Mouse (Mus musculus) adrenal gland, postnatal 36 days (tissue): ENCODE data around the gene Nptx1. TPM values are rescaled to one million over a fixed set of nuclear protein-coding genes. Genes with fewer than 3 reads are reported as not detected.

Experiments used
- DNase-seq, 2 experiments: peaks; one replicate each; pipeline ENCODE4 v3.0.0; 2021; ENCODE audit warnings: mixed read lengths in 1 of 2
- total RNA-seq, 2 experiments: library from RNA; stranded (reverse); gene quantifications; 2 replicates each; pipeline ENCODE4 v1.2.3; 2021

The Nptx1 gene
- total RNA-seq, 2 experiments from 2014 or later = 2.1 to 8.3 TPM

DNA sequence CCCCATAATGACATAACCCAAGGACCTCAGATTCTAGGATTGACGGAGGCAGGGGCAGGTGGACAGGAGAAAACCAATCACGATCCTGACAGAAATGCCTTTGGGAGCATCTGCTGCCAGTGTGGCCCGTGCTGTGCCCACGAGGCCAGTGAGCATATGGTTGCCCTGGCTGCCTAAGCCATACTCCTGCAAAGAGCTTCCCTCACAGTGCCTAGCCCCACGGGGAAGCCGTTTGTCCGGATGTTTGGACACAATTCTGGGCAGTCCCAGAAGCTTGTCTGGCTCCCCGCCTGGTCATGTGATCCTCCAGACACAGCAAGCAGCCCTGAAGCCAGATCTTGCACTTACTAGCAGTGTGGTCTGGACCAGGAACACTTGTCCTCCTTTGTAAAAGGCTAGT, 24.8 kb downstream of the Nptx1 start:
- DNase-seq = peak; percentile 21 to 51

DNA sequence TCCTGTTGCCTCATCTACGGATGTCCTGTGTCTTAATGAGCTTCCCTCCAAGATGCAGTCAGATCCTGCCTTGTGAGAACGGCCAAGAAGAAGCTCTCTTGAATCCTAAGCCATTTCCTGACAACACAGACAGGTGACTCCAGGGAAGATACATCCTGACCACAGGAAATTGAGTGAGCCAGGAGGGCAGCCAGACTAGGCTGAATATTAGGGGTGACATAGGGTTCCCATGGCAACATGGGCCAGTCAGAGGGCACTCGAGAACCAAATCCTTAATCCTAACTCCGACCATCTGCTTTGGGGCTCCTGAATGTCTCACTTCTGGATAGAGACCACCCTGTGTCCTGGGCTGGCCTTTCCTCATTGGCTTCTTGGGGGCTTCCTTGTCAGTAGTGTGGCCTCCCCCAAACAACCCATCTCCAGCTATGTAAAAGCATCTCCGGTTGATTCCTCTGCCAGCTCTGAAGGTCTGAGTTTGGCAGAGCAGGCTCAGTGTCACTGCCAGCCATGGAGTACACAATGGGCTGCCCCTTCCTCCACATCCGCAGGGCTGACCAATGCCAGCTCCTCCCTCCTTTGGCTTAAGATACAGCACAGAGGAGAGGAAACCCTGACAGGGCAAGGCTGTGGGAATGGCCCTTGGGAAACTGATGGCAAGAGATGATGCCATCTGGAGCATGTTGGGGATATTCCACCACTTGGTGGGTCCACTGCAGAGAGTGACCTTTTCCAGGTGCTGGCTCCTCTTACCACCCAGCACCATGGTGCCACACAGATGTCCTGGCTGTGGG, 25.4 kb downstream of the Nptx1 start:
- DNase-seq = no peak

- DNase-seq = no peak
These were observed 26.9 kb downstream of the Nptx1 start for GRCm38 (mm10) chr11:119520713-119521063.

- no peak for DNase-seq
These were observed 27.4 kb downstream of the Nptx1 start for GRCm38 (mm10) chr11:119520005-119520712.

GRCm38 (mm10) chr11:119519387-119519786, 28.2 kb downstream of the Nptx1 start:
- DNase-seq = no peak

DNA sequence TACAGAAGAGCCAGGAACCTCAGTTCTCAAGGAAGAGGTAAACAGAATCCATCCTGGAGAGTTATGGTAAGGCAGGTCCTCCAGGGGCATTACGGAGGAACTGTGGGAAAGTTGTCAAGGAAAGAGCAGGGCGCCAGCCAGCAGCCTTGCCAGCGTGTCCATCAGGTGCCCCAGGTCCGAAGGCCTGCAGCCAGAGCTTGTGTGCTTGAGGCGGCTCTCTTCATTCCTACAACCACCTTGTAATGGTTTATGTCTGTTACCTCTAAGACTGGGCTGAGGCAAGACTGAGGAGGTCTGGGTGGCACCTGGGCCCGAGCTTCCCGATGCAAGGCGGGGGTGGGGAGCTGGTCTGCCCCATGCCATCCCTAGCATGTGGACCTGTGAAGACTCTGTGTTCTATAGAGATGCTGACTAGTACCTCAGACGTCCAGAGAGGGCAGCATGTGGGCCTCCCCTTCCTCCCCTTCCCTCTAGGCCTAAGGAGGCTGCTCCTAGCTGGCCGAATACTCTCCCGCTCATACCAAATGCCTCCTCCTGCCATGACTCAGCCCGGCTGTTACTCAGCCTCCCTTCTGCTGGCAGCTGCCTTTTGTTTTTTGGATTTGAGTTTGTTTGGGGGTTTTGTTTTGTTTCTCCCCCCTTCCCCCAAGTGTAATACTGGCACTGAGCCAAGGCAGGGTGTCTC, 30.7 kb downstream of the Nptx1 start:
- DNase-seq = peak; percentile 55 to 63

- no peak for DNase-seq
These were observed 31.5 kb downstream of the Nptx1 start for GRCm38 (mm10) chr11:119515823-119516676.

DNA sequence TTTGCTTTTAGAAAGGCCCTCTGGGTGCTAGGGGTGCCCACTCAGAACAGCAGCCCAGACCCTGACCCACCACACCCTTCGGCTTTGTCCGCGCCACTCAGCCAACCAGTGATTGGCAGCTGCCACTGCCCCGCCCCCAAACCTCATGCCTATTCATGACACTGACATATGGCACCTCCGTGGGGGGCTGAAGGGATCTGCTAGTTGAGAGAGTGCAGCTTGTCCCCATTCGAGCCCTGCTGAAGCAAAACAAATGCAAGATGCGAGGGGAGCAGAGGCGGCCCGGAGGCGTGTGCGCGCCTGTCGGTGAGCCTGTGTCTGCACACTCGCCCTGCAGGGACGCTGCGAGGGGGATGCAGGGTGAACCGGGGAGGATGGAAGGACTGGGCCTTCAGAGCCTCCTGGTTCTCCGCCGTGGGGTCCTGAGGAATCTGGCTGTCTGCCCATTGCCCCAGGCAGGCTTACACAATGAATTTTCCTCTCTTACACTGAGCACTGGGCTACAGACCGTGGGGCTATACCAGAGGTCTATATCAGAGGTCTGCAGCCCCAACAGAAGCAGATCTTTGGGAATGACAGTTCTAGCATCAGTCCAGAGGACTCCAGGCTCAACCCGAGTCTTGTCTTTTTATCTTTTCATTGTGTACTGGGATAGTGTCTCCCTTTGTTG, 32.5 kb downstream of the Nptx1 start:
- no peak for DNase-seq

DNA sequence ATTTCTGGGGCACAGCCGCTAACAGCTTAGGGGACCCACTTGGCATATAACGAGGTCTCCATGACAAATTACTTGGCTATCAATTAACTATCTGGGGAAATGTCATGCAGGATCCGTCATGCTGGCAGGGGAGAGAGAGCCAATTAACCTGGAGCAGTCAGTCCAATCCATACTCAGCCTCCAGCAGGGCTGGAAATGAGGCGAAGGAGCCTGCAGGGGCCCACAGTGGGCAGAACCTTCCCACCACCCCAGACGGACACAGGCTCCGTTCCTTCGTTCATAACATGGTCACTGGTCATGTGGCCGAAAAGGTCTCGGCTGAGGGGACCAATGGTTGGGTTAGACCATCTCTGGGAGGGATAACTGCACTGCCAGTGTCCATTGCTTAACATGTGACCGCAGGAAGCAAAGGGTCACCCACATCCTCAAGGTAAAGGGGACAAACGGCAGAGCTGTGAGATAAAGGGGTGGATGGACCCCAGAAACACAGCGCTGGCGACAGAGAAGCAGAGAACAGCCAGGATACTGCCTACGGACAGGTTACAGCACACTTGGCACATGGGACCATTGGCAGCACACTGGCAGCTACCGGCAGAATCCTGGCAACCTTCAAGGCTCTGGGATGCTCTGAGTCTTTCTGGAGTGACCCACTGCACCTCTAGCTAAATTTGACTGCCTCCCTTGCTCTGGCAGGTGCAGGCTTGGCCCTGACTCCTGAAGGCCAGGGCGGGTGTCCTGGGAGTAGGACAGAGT, 33.3 kb downstream of the Nptx1 start:
- no peak for DNase-seq

- DNase-seq = no peak
These were observed 34.4 kb downstream of the Nptx1 start for GRCm38 (mm10) chr11:119513038-119513659.

DNA sequence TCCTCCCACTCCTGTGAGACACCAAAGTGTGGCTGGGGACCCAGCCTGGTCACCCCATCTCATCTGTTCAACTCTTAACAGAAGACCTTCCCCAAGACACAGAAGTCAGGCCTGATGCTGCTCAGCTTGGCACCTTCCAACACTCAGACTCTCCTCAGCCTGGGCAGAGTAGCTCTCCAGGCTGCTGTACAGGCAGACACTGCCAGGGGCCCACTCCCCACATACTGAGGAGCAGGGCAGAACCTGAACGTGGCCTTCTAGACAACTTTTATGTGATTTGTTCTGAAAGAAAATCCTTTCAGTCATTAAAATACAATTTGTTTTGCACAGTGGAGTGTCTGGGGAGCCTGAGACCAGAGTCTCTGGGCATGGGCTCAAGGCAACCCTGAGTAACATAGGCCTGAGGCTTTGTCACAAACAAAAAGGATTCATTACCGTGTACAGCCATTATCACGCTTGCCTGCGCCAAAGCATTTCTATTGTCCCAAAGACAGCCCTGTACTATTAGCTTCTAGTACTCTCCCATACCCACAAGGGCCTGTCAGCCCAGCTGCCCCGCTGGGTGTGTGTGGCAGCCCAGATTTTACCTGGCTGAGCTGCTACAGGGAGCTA, 38.3 kb downstream of the Nptx1 start:
- no peak for DNase-seq

DNA sequence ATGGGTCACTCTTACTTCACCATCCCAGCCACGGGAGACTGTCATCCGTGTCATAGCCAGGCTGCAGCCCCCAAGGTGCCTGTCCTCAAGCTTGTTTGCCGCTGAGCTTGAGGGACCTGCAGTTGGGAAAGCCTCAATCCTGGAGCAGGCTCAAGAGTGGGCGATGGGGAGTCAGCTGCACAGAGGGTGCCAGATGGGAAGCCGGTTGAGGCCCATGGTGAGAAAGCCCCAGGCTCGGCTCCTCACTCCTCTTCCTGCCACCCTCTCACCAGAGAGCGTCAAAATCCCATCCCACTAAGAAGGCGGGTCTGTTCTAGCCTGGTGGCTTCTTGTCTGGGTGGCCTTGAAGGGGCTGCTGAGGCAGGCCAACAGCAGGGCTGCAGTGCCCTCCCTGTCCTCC, 39.8 kb downstream of the Nptx1 start:
- DNase-seq = no peak

- DNase-seq = no peak
These were observed 41.2 kb downstream of the Nptx1 start for GRCm38 (mm10) chr11:119506386-119506785.

DNA sequence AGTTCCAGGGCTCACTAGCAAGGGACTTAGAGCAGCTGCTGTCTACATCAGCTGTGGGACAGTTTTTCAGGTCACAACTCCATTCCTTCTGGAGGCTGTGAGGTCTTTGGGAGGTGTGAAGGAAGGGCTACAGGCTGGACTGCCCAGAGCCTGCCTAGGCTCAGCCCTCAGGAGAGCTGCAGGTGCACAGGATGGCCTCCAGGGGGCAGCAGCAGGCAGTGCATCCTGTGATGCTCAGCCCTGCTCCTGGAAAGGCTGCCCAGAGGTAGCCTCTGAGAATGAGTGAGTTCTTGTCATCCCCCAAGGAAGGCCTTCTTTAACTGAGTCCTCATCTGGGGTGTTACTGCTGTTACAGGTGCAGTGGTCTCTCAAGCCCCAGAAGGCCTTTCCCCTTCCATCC, 43.9 kb downstream of the Nptx1 start:
- DNase-seq = peak; percentile 72 to 87

DNA sequence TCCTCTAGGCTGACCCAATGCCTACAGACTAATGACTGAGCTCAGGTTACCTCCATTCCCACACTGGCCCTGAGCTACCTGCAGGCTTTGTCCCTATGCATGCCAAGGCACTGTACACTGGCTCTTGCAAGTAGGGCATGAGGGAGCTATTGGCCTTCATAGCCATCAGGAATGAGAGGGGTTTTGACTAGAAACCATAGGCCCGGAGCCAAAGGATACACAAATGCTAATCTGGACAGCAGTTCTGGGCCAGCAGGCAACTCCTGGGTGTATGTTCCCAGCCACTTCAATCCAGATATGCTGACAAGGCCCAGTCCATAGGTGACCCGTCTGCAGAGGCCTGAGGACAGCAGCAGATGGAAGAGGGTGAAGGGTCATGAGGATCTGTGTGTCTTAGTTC, 47.5 kb downstream of the Nptx1 start:
- DNase-seq = no peak

DNA sequence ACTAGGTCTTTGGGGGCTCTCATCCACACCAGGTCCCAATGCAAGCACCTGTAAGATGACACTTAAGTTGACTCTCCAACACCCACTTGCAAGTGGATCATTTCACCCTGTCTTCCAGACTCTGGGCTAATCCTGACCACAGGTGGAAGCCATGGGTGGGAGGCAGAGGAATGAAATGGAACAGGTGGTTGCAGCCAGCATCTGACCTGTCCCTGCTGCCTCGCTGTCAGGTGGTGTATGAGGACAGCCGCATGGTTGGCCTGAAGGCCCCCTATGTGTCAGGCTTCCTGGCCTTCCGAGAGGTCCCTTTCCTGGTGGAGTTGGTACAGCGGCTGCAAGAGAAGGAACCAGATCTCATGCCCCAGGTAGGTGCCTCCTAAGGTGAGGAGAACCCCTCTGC, 48.3 kb downstream of the Nptx1 start:
- no peak for DNase-seq

DNA sequence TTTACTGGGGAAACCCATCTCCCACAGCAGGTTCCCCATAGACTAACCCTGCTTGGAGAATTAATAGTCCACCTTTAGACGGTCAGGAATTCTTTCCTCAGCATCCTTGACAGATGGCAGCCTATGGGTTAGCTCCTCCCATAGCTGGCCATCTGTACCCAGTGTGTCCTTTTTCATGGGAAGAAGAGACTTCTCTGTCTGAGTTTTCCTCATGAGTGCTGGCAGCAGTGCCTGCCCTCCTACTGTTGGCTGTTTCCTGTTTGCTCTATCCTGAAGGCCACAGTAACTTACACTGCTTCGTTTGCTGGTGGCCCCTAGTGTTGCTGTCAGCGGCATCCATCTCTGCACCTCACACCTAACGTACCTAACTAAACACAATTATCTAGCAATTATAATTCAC, 50.1 kb downstream of the Nptx1 start:
- DNase-seq = no peak

DNA sequence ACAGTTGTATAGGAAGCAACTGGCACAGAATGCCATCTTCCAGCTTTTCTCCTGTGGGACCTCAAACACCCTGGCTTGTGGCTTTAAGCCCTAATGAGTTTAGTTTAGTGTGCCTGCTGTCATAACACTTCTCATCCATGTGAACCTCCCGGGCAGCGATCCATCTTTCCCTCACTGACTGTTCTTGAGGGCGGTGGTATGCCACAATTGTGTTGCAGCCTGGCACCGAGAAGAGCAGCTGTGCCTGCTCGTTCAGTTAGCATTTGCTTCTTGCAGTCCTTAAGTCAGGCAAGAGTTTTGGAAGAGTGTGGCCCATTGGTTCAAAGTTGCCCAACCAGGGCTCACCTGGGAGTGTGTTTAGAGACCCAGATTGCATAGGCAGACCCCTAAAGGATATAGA, 51.4 kb downstream of the Nptx1 start:
- no peak for DNase-seq

GRCm38 (mm10) chr11:119493516-119493915, 54.0 kb downstream of the Nptx1 start:
- DNase-seq = no peak

- no peak for DNase-seq
These were observed 54.7 kb downstream of the Nptx1 start for GRCm38 (mm10) chr11:119492830-119493229.
